ENCODE assay signal across 8 mouse cellular contexts in the genomic region with DNA sequence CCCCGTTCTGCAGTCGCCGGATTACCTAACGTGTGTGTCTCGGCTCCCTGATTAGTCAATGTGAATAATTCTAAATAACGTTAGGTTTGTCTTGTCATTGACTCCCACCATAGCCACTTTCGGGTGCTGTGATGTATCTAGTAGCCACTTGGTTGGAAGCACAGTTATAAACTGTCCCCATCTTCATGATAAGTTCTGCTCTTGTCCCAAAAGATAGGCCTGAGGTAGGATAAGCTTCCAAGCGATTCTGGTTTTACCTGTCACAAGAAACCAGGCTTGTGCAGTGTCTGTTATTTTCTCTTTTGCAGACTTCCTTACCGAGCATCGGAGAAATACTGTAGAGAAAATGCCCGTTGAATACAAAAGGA. TPM values are rescaled to one million over a fixed set of nuclear protein-coding genes. Genes with fewer than 3 reads are reported as not detected.
DNase-seq lines count a peak whose midpoint lies in the region; ATAC-seq and TF ChIP-seq lines count a peak whose summit lies in the region.

No protein-coding gene starts in this region.

- H3K4me1 ChIP-seq in kidney, embryonic 14.5 days (ENCODE audit: control insufficient read depth, insufficient read depth, low read length): peaks cover 4% of the 10 kb centered on the region; the same call in 1 of the 2 replicates
- H3K4me1 ChIP-seq in bone marrow macrophage, adult 2 months (ENCODE audit: control insufficient read depth, insufficient read depth, low read length): peaks cover 6% of the 10 kb centered on the region
- H3K4me1 ChIP-seq in hindbrain, embryonic 16.5 days (ENCODE audit: control insufficient read depth, insufficient read depth, low read depth, low read length): peaks cover 5% of the 10 kb centered on the region; the same call in 1 of the 2 replicates
- peaks cover 7% of the 10 kb centered on the region; the same call in 1 of the 2 replicates for H3K4me1 ChIP-seq in midbrain, embryonic 16.5 days (ENCODE audit: control insufficient read depth, insufficient read depth, low read length)

- H3K27ac ChIP-seq in kidney, embryonic 14.5 days (ENCODE audit: low read depth, low read length): peak overlapping the region; percentile 43; the same call in 1 of the 2 replicates
- no peak overlapping the region for H3K27ac ChIP-seq in bone marrow macrophage, adult 2 months (ENCODE audit: insufficient read depth, low read depth, low read length)
- H3K27ac ChIP-seq in hindbrain, embryonic 16.5 days (ENCODE audit: low read depth, low read length): peak overlapping the region; percentile 72; the same call in 1 of the 2 replicates
- H3K27ac ChIP-seq in midbrain, embryonic 16.5 days (ENCODE audit: low read length): peak overlapping the region; percentile 62; the same call in 1 of the 2 replicates

- DNase-seq in kidney, postnatal 25 days: no peak
- DNase-seq in embryo, embryonic 10.5 days (ENCODE audit: low spot score): no peak
- no peak for DNase-seq in frontal cortex, postnatal 36 days (ENCODE audit: low spot score in 2 of 2)
- DNase-seq in kidney, postnatal 4 days: no peak

- no peak for TF ChIP-seq POLR2A in bone marrow macrophage, adult 2 months (IDR thresholded peaks at IDR 0.05; ENCODE audit: borderline replicate concordance, low read depth, low read length)

- H3K9me3 ChIP-seq in kidney, embryonic 14.5 days (ENCODE audit: control insufficient read depth, low read length): no peaks in the 10 kb centered on the region
- no peaks in the 10 kb centered on the region for H3K9me3 ChIP-seq in hindbrain, embryonic 16.5 days (ENCODE audit: control insufficient read depth, low read length)
- H3K9me3 ChIP-seq in midbrain, embryonic 16.5 days (replicated peaks; ENCODE audit: control insufficient read depth, low read length, poor library complexity, severe bottlenecking): no peaks in the 10 kb centered on the region

- TF ChIP-seq CTCF in bone marrow macrophage, adult 2 months (IDR thresholded peaks at IDR 0.05; ENCODE audit: low read depth, low read length): no peak

- peak overlapping the region; percentile 57 for H3K4me3 ChIP-seq in kidney, embryonic 14.5 days (ENCODE audit: low read length)
- H3K4me3 ChIP-seq in bone marrow macrophage, adult 2 months (ENCODE audit: insufficient read depth, low read length): peak overlapping the region; percentile 64
- peak overlapping the region; percentile 73 for H3K4me3 ChIP-seq in hindbrain, embryonic 16.5 days (ENCODE audit: low read length)
- peak overlapping the region; percentile 68 for H3K4me3 ChIP-seq in midbrain, embryonic 16.5 days (ENCODE audit: low read depth, low read length)

- no peaks in the 10 kb centered on the region for H3K36me3 ChIP-seq in kidney, embryonic 14.5 days (ENCODE audit: control insufficient read depth, insufficient read depth, low read length)
- H3K36me3 ChIP-seq in hindbrain, embryonic 16.5 days (ENCODE audit: control insufficient read depth, insufficient read depth, low read length): no peaks in the 10 kb centered on the region
- no peaks in the 10 kb centered on the region for H3K36me3 ChIP-seq in midbrain, embryonic 16.5 days (ENCODE audit: control insufficient read depth, insufficient read depth, low read length)

- 8% methylated on average over 11 of the region's 11 CpGs for WGBS in kidney, embryonic 14.5 days
- 8% methylated on average over 11 of the region's 11 CpGs for WGBS in hindbrain, embryonic 16.5 days
- WGBS in midbrain, embryonic 16.5 days: 8% methylated on average over 11 of the region's 11 CpGs

- H3K4me2 ChIP-seq in kidney, embryonic 14.5 days (replicated peaks; ENCODE audit: low read depth, low read length): peak overlapping the region; percentile 64
- peak overlapping the region; percentile 69 for H3K4me2 ChIP-seq in hindbrain, embryonic 16.5 days (ENCODE audit: low read length)
- peak overlapping the region; percentile 57 for H3K4me2 ChIP-seq in midbrain, embryonic 16.5 days (ENCODE audit: low read length)

- ATAC-seq in kidney, embryonic 14.5 days (ENCODE audit: low FRiP score, low TSS enrichment): no peak
- ATAC-seq in hindbrain, embryonic 16.5 days: no peak
- ATAC-seq in midbrain, embryonic 16.5 days: no peak

- no peaks in the 10 kb centered on the region for H3K27me3 ChIP-seq in kidney, embryonic 14.5 days (ENCODE audit: control insufficient read depth, insufficient read depth, low read length)
- no peaks in the 10 kb centered on the region for H3K27me3 ChIP-seq in hindbrain, embryonic 16.5 days (replicated peaks; ENCODE audit: control insufficient read depth, insufficient read depth, low read length)
- no peaks in the 10 kb centered on the region for H3K27me3 ChIP-seq in midbrain, embryonic 16.5 days (ENCODE audit: control insufficient read depth, insufficient read depth, low read depth, low read length)

- H3K9ac ChIP-seq in kidney, embryonic 14.5 days (ENCODE audit: low read depth, low read length): peak overlapping the region; percentile 81
- H3K9ac ChIP-seq in hindbrain, embryonic 16.5 days (ENCODE audit: low read depth, low read length): peak overlapping the region; percentile 84
- peak overlapping the region; percentile 78 for H3K9ac ChIP-seq in midbrain, embryonic 16.5 days (ENCODE audit: low read depth, low read length)

RNA-seq across cellular contexts. Expression of gene Brca2, which starts 0.4 kb away (rescaled TPM):
- polyA plus RNA-seq in kidney, embryonic 14.5 days (2014; fragmentation: Nextera tagmentation; extraction: Ambion mirVana): 24.5 and 28.6 TPM in 2 replicates
- 5.7 and 7.5 TPM in 2 replicates for polyA plus RNA-seq in bone marrow macrophage, adult 2 months (2012; ENCODE audit: insufficient read depth, insufficient read length, missing spikeins)
- 9.6 and 11.4 TPM in 2 replicates for polyA plus RNA-seq in hindbrain, embryonic 16.5 days (2015; fragmentation: Nextera tagmentation; extraction: Ambion mirVana)
- 8.7 and 9.6 TPM in 2 replicates for polyA plus RNA-seq in midbrain, embryonic 16.5 days (2015; fragmentation: Nextera tagmentation; extraction: Ambion mirVana)

RNA-seq across cellular contexts. Expression of gene Zar1l, which starts 4.9 kb away (rescaled TPM):
- polyA plus RNA-seq in kidney, embryonic 14.5 days (2014; fragmentation: Nextera tagmentation; extraction: Ambion mirVana): not detected in 2 replicates
- not detected in 2 replicates for polyA plus RNA-seq in bone marrow macrophage, adult 2 months (2012; ENCODE audit: insufficient read depth, insufficient read length, missing spikeins)
- polyA plus RNA-seq in hindbrain, embryonic 16.5 days (2015; fragmentation: Nextera tagmentation; extraction: Ambion mirVana): not detected in 2 replicates
- not detected in 2 replicates for polyA plus RNA-seq in midbrain, embryonic 16.5 days (2015; fragmentation: Nextera tagmentation; extraction: Ambion mirVana)
